Mouse (Mus musculus) forebrain, embryonic 10.5 days (tissue): ENCODE results near the gene Fam196b. TPM values are rescaled to one million over a fixed set of nuclear protein-coding genes. Genes with fewer than 3 reads are reported as not detected.

ENCODE experiments used
- DNase-seq: peaks from one replicate; pipeline ENCODE4 v3.0.0-alpha.2; 2017; ENCODE audit warnings: low spot score; ENCODE audit errors: extremely low spot score
- H3K27ac ChIP-seq: fragments of 300-500 bp; sonication (generic); 2 replicates; pipeline ENCODE4 v1.5.1; 2016; ENCODE audit warnings: mild to moderate bottlenecking
- H3K27me3 ChIP-seq: fragments of 300-500 bp; sonication (generic); 2 replicates; pipeline ENCODE4 v1.6.1; 2016; ENCODE audit warnings: mild to moderate bottlenecking; ENCODE audit not compliant: poor library complexity, severe bottlenecking
- H3K36me3 ChIP-seq: fragments of 300-500 bp; sonication (generic); replicated peaks from 2 replicates; pipeline ENCODE4 v1.6.1; 2016; ENCODE audit warnings: mild to moderate bottlenecking, moderate library complexity
- H3K4me1 ChIP-seq: fragments of 300-500 bp; sonication (generic); 2 replicates; pipeline ENCODE4 v1.6.1; 2016
- H3K4me3 ChIP-seq: fragments of 300-500 bp; sonication (generic); 2 replicates; pipeline ENCODE4 v1.5.1; 2016; ENCODE audit warnings: mild to moderate bottlenecking, moderate library complexity
- H3K9me3 ChIP-seq: fragments of 300-500 bp; sonication (generic); 2 replicates; pipeline ENCODE4 v1.6.1; 2016; ENCODE audit warnings: mild to moderate bottlenecking, moderate library complexity
- whole genome bisulfite sequencing: fragments of 180-500 bp; shearing (Covaris S2); methylation state at CpG from one replicate; pipeline ENCODE4 v1.1.7; 2016; 5-methylcytosine and 5-hydroxymethylcytosine counted together
- polyA plus RNA-seq: library from polyadenylated mRNA; unstranded; fragments of >200 nt; fragmentation: Nextera tagmentation; extraction: Ambion mirVana; gene quantifications from 2 replicates; pipeline ENCODE4 v1.2.1, GENCODE M21; 2016

Gene Fam196b
- polyA plus RNA-seq, 1 experiment from 2014 or later = 0.36 TPM

DNA sequence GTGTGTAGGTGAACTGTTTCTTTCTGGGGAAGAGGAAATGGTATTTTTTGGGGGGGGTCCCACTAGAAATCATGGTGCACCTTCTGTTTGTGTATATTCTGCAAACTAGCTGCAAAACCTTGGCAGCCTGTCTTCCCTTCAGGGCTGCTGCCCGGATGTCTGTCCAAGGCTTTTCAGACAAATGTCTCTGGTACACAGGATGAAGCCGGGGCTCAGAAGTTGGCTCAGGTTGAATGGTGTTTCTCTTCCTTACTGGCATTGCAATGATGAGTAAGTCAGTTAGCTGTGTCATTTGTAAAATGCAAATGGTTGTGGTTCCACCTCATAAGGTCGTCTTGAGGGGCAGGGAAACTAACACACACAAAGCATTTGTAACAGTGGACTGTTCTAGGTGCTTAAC lies 8.4 kb upstream of the Fam196b start:
- 89% methylated on average over 3 of the region's 3 CpGs for WGBS
- Histone ChIP-seq H3K4me3 (no peak overlapping the region), H3K36me3 (no peaks in the 10 kb centered on the region), H3K9me3 (no peaks in the 10 kb centered on the region), H3K27ac (no peak overlapping the region), H3K4me1 (no peaks in the 10 kb centered on the region), H3K27me3 (no peaks in the 10 kb centered on the region; the same call in 1 of the 2 replicates)
- DNase-seq = no peak

GRCm38 (mm10) chr11:34308731-34309130 lies 5.9 kb upstream of the Fam196b start:
- no peak for DNase-seq
- Histone ChIP-seq H3K4me1 (no peaks in the 10 kb centered on the region), H3K4me3 (no peak overlapping the region), H3K27ac (no peak overlapping the region), H3K9me3 (no peaks in the 10 kb centered on the region), H3K36me3 (no peaks in the 10 kb centered on the region), H3K27me3 (peaks cover 2% of the 10 kb centered on the region)
- 96% methylated on average over 3 of the region's 3 CpGs for WGBS

DNA sequence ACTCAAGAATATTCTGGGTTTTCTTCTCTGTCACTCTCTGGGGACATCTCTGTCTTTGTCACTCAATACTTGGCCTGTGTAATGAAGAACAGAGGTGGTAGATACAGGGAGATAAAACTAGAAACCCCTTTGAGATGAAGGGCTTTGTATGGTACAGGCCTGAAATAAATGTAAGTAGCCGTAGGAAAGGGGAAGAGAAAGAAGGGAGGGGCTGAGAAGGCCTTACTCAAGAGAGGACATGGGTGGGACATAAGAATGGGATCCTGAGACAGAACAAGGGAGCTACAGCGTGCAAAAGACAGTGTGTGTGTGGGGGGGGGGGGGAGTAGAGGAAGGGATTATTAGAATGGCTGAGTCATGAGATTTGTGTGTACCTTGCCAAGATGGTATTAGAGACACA lies 5.3 kb upstream of the Fam196b start:
- H3K36me3 ChIP-seq = no peaks in the 10 kb centered on the region
- peaks cover 7% of the 10 kb centered on the region for H3K27me3 ChIP-seq
- no peaks in the 10 kb centered on the region for H3K9me3 ChIP-seq
- H3K27ac ChIP-seq = no peak overlapping the region
- no peak for DNase-seq
- WGBS = 90% methylated on average over 2 of the region's 2 CpGs
- no peak overlapping the region for H3K4me3 ChIP-seq
- no peaks in the 10 kb centered on the region for H3K4me1 ChIP-seq

- peaks cover 19% of the 10 kb centered on the region for H3K4me1 ChIP-seq
- 82% methylated on average over 5 of the region's 5 CpGs for WGBS
- DNase-seq = no peak
- no peaks in the 10 kb centered on the region for H3K9me3 ChIP-seq
- peaks cover 21% of the 10 kb centered on the region for H3K27me3 ChIP-seq
- no peak overlapping the region for H3K27ac ChIP-seq
- no peaks in the 10 kb centered on the region for H3K36me3 ChIP-seq
- H3K4me3 ChIP-seq = no peak overlapping the region
Measured at GRCm38 (mm10) chr11:34311717-34312116, 2.9 kb upstream of the Fam196b start.

GRCm38 (mm10) chr11:34312208-34312607 lies 2.4 kb upstream of the Fam196b start:
- no peaks in the 10 kb centered on the region for H3K9me3 ChIP-seq
- H3K27me3 ChIP-seq = peaks cover 26% of the 10 kb centered on the region
- no peak for DNase-seq
- H3K4me1 ChIP-seq = peaks cover 24% of the 10 kb centered on the region
- H3K27ac ChIP-seq = no peak overlapping the region
- no peak overlapping the region for H3K4me3 ChIP-seq
- no peaks in the 10 kb centered on the region for H3K36me3 ChIP-seq
- 85% methylated on average over 7 of the region's 7 CpGs for WGBS

- H3K27ac ChIP-seq = no peak overlapping the region
- no peaks in the 10 kb centered on the region for H3K9me3 ChIP-seq
- H3K4me1 ChIP-seq = peaks cover 38% of the 10 kb centered on the region
- no peak for DNase-seq
- H3K36me3 ChIP-seq = no peaks in the 10 kb centered on the region
- 10% methylated on average over 5 of the region's 5 CpGs for WGBS
- H3K4me3 ChIP-seq = peak overlapping the region; percentile 49
- peaks cover 33% of the 10 kb centered on the region for H3K27me3 ChIP-seq
Measured at GRCm38 (mm10) chr11:34315383-34315782, 761 bp downstream of the Fam196b start.

- 61% methylated on average over 10 of the region's 10 CpGs for WGBS
- DNase-seq = no peak
- H3K9me3 ChIP-seq = no peaks in the 10 kb centered on the region
- H3K27ac ChIP-seq = no peak overlapping the region
- peaks cover 33% of the 10 kb centered on the region for H3K27me3 ChIP-seq
- no peaks in the 10 kb centered on the region for H3K36me3 ChIP-seq
- H3K4me3 ChIP-seq = no peak overlapping the region; the same call in 1 of the 2 replicates
- H3K4me1 ChIP-seq = peaks cover 38% of the 10 kb centered on the region
Measured at GRCm38 (mm10) chr11:34316176-34316575, 1.6 kb downstream of the Fam196b start.

- 83% methylated on average over 8 of the region's 8 CpGs for WGBS
- peaks cover 33% of the 10 kb centered on the region for H3K27me3 ChIP-seq
- DNase-seq = no peak
Measured at GRCm38 (mm10) chr11:34317001-34317400, 2.4 kb downstream of the Fam196b start.

DNA sequence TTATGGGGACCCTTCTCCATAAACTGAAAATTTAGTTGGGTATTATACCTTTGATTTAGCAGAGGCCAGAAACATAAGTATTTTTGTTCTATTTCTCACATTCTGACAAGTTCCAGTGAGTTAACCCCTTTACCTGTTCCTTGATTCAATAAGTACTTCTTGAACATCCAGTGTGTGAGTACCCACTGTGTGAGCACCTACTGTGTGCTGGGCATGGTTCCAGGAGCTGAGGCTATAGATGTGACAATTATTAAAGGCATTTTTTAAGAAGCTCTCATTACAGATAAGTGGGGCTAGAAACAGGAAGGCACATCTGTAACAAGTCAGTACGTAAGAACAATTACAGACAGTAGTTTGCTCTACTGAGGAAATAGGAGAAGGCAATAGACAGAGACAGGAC lies 4.7 kb downstream of the Fam196b start:
- H3K9me3 ChIP-seq = no peaks in the 10 kb centered on the region
- WGBS = 82% methylated on average over 1 of the region's 1 CpGs
- no peak for DNase-seq
- H3K4me3 ChIP-seq = no peak overlapping the region
- H3K36me3 ChIP-seq = no peaks in the 10 kb centered on the region
- no peak overlapping the region for H3K27ac ChIP-seq
- peaks cover 29% of the 10 kb centered on the region for H3K27me3 ChIP-seq
- H3K4me1 ChIP-seq = peaks cover 38% of the 10 kb centered on the region

More at GRCm38 (mm10) chr11:34317001-34317400, 2.4 kb downstream of the Fam196b start:
- Histone ChIP-seq H3K36me3 (no peaks in the 10 kb centered on the region), H3K4me1 (peaks cover 38% of the 10 kb centered on the region), H3K27ac (no peak overlapping the region), H3K9me3 (no peaks in the 10 kb centered on the region), H3K4me3 (no peak overlapping the region)

DNA sequence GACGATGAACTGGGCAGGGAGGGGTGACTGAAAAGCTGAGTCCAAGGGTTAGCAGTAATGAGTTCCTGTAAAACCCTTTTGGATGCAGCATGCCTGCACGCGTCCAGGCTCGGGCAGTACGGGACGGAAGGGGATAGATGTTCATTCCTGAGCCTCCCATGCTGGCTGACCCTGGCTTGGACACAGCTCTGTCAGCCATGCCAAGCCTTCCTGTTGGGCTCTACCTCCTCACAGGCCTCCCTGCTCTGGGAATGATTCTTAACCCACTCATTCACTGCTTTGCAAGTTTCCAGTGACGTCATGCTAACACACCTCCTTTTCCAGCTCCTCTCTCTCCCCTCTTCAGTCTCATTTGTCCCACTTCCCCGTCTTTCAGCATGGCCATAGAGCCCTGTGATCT lies 9.0 kb downstream of the Fam196b start:
- WGBS = 87% methylated on average over 8 of the region's 8 CpGs
- H3K9me3 ChIP-seq = no peaks in the 10 kb centered on the region
- no peak for DNase-seq

DNA sequence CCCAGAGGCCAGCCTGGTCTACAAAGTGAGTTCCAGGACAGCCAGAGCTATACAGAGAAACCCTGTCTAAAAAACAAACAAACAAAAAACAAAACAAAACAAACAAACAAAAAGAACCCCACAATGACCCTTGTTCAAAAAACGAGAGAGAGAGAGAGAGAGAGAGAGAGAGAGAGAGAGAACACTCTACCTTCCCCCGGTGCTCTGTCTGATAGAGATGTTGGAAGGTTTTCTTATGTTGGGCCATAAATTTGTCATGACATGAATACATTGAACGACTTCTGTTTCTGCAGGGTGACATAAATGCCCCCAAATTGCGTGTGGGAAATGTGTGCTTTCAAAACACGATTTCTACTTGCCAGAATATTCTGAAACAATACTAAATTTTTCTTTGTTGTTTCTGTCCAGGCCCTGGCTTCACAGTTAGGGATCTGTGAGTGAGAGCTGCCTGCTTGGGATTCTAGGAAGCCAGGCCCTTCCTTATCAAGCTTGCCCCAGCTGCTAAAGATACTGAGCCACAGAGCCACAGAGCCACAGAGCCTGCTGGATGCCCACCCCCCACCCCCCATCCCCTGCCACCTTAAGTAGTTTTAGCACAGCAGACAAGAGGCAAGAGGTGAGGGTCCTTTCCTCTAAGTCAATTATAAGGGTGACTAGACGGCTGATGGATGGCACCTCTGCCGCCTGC lies 17.9 kb downstream of the Fam196b start:
- DNase-seq = no peak
- Histone ChIP-seq H3K27ac (no peak overlapping the region), H3K27me3 (no peaks in the 10 kb centered on the region), H3K9me3 (no peaks in the 10 kb centered on the region), H3K4me1 (no peaks in the 10 kb centered on the region), H3K4me3 (no peak overlapping the region), H3K36me3 (no peaks in the 10 kb centered on the region)
- 73% methylated on average over 7 of the region's 7 CpGs for WGBS

More for the DNA sequence above, 9.0 kb downstream of the Fam196b start:
- Histone ChIP-seq H3K27ac (no peak overlapping the region), H3K36me3 (no peaks in the 10 kb centered on the region), H3K27me3 (peaks cover 4% of the 10 kb centered on the region; the same call in 1 of the 2 replicates), H3K4me3 (no peak overlapping the region), H3K4me1 (peaks cover 9% of the 10 kb centered on the region)

DNA sequence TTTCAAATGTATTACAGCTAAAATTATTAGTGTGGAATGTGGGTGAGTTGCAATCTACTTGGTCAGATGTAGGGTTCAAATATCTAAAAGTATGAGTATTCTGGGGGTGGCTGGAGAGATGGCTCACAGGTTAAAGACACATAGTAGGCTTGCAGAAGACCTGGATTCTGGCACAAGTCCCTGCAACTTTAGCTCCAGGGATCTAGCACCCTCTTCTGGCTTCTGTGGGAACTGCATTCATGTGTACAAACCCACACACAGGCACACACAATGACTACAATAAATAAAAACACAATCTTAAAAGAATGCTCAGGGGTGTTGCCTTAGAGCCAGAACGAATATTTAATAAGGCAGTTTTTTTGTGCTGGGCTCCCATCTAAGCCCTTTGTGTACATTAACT lies 23.3 kb downstream of the Fam196b start:
- no peak for DNase-seq
- H3K27me3 ChIP-seq = no peaks in the 10 kb centered on the region
- WGBS = 54% methylated on average over 1 of the region's 1 CpGs
- H3K4me1 ChIP-seq = peaks cover 9% of the 10 kb centered on the region
- no peaks in the 10 kb centered on the region for H3K36me3 ChIP-seq
- no peaks in the 10 kb centered on the region for H3K9me3 ChIP-seq
- no peak overlapping the region for H3K4me3 ChIP-seq
- no peak overlapping the region for H3K27ac ChIP-seq

- 90% methylated on average over 5 of the region's 5 CpGs for WGBS
- Histone ChIP-seq H3K4me1 (peaks cover 15% of the 10 kb centered on the region), H3K27ac (no peak overlapping the region), H3K36me3 (no peaks in the 10 kb centered on the region), H3K4me3 (no peak overlapping the region), H3K27me3 (no peaks in the 10 kb centered on the region), H3K9me3 (no peaks in the 10 kb centered on the region)
- DNase-seq = no peak
Measured at GRCm38 (mm10) chr11:34339693-34340092, 25.1 kb downstream of the Fam196b start.
